ENCODE assay signal across 22 mouse cellular contexts in genomic region chr3:103672113-103672512, GRCm38 (mm10). TPM values are rescaled to one million over a fixed set of nuclear protein-coding genes. Genes with fewer than 3 reads are reported as not detected.
DNase-seq lines count a peak whose midpoint lies in the region; ATAC-seq lines count a peak whose summit lies in the region.
"Had no signal": no experiment of that assay in that cellular context is flagged by ENCODE, and none has a peak within 500 bp of the region (broad histone marks: within the 10 kb centered on the region; RNA-seq: fewer than 3 reads in every experiment).

No protein-coding gene starts in this region.

- H3K9me3 ChIP-seq in limb, embryonic 15.5 days: no peaks in the 10 kb centered on the region
- no peaks in the 10 kb centered on the region for H3K9me3 ChIP-seq in limb, embryonic 10.5 days (replicated peaks)
- H3K9me3 ChIP-seq: G1E had no signal

- H3K36me3 ChIP-seq in limb, embryonic 15.5 days: no peaks in the 10 kb centered on the region
- H3K36me3 ChIP-seq in limb, embryonic 10.5 days: no peaks in the 10 kb centered on the region
- H3K36me3 ChIP-seq: G1E had no signal

- no peaks in the 10 kb centered on the region for H3K27me3 ChIP-seq in limb, embryonic 15.5 days
- no peaks in the 10 kb centered on the region for H3K27me3 ChIP-seq in limb, embryonic 10.5 days (ENCODE audit: low read depth, poor library complexity, severe bottlenecking)
- H3K27me3 ChIP-seq: CH12.LX, Patski had no signal

- DNase-seq in frontal cortex, postnatal 14 days (ENCODE audit: low spot score in 2 of 2): no peak
- DNase-seq in limb, embryonic 10.5 days (ENCODE audit: low spot score): no peak
- peak; percentile 40 for DNase-seq in brain, adult 2 months (ENCODE audit: low read depth, low spot score)
- DNase-seq in gastrocnemius, postnatal 14 days: no peak
- DNase-seq: adrenal gland, adult 2 months; adrenal gland, adult 8-10 months; adrenal gland, postnatal 10 days; adrenal gland, postnatal 14 days; adrenal gland, postnatal 25 days; adrenal gland, postnatal 36 days; B cell, adult 2 months; cerebellum, adult 11 months; cerebellum, adult 11-12 months; cerebellum, adult 18-20 months; cerebellum, adult 2 months had no signal

- no peak overlapping the region for H3K4me3 ChIP-seq in limb, embryonic 15.5 days
- no peak overlapping the region for H3K4me3 ChIP-seq in limb, embryonic 10.5 days

- whole genome bisulfite sequencing in limb, embryonic 15.5 days: 50% methylated on average over 4 of the region's 4 CpGs
- WGBS in limb, embryonic 10.5 days: 78% methylated on average over 4 of the region's 4 CpGs

- peak; percentile 64 for ATAC-seq in frontal cortex, adult (ENCODE audit: low TSS enrichment)
- ATAC-seq in limb, embryonic 15.5 days (ENCODE audit: insufficient number of reproducible peaks, low FRiP score, low TSS enrichment, low read depth): 0 out of 2 replicates have a peak, but pooled peaks have one; percentile 63
- ATAC-seq: activated CD4-positive, CD25-positive, alpha-beta regulatory T cell, adult 4 months; CD4-positive, CD25-positive, alpha-beta regulatory T cell, adult 4 months; Patski had no signal

- no peak overlapping the region for H3K4me2 ChIP-seq in limb, embryonic 15.5 days

- H3K4me1 ChIP-seq in limb, embryonic 15.5 days: peaks cover 4% of the 10 kb centered on the region; the same call in 1 of the 2 replicates
- H3K4me1 ChIP-seq in limb, embryonic 10.5 days: no peaks in the 10 kb centered on the region

- no peak overlapping the region for H3K27ac ChIP-seq in limb, embryonic 15.5 days
- H3K27ac ChIP-seq in limb, embryonic 10.5 days: no peak overlapping the region

- intact Hi-C loops in gastrocnemius, postnatal 14 days (cut with DNase I; ENCODE audit: low total_unique reads): no loop called here

- H3K9ac ChIP-seq in limb, embryonic 15.5 days: no peak overlapping the region

RNA-seq across cellular contexts. Expression of gene Atg4a-ps, which starts 26.2 kb away (rescaled TPM):
- 0.06 and 0.25 TPM in 2 replicates for polyA plus RNA-seq in limb, embryonic 15.5 days (2015; fragmentation: Nextera tagmentation; extraction: Ambion mirVana)
- not detected in 2 replicates for polyA plus RNA-seq in limb, embryonic 10.5 days (2016; fragmentation: Nextera tagmentation; extraction: Ambion mirVana)
- 1 to 10 TPM in 1 of 2 experiments, under 1 TPM in 1; 0.13 to 3.5 TPM for total RNA-seq in gastrocnemius, postnatal 14 days (2021)
- polyA plus RNA-seq: adrenal gland, adult 2 months; G1E had no signal
